Mouse (Mus musculus): ENCODE data around the gene Olfr1418.
"Not testable (repeated sequence)": the region's sequence is repeated elsewhere in the genome, so short reads cannot be mapped to it uniquely, and the experiment has no call there.

Olfr1418 gene

GRCm38 (mm10) chr19:11860966-11861365, at the start of gene Olfr1418:
TSS of gene Olfr1418 (minus strand) at chr19:11861066.
- no peak for DNase-seq (ENCODE audit: low read depth)

GRCm38 (mm10) chr19:11886265-11886664, 25.4 kb upstream of the Olfr1418 start, which contains the start of gene Olfr1420:
TSS of gene Olfr1420 (plus strand) at chr19:11886565.
- DNase-seq (ENCODE audit: low read depth) = no peak

- not testable (repeated sequence) for DNase-seq (ENCODE audit: low read depth)
These were observed 17.5 kb upstream of the Olfr1418 start for GRCm38 (mm10) chr19:11878404-11878803.

GRCm38 (mm10) chr19:11875006-11875405, 14.1 kb upstream of the Olfr1418 start, which contains the start of gene Olfr1419:
TSS of gene Olfr1419 (minus strand) at chr19:11875106.
- DNase-seq (ENCODE audit: low read depth) = no peak

GRCm38 (mm10) chr19:11867837-11868236, 7.0 kb upstream of the Olfr1418 start:
- DNase-seq (ENCODE audit: low read depth) = no peak

GRCm38 (mm10) chr19:11856506-11856905, 4.4 kb downstream of the Olfr1418 start:
- DNase-seq (ENCODE audit: low read depth) = no peak

- no peak for DNase-seq (ENCODE audit: low read depth)
These were observed 6.0 kb downstream of the Olfr1418 start for GRCm38 (mm10) chr19:11854821-11855220.

GRCm38 (mm10) chr19:11852652-11853051, 8.2 kb downstream of the Olfr1418 start:
- no peak for DNase-seq (ENCODE audit: low read depth)

- DNase-seq (ENCODE audit: low read depth) = no peak
These were observed 14.5 kb downstream of the Olfr1418 start for GRCm38 (mm10) chr19:11846333-11846732.

- no peak for DNase-seq (ENCODE audit: low read depth)
These were observed 21.7 kb downstream of the Olfr1418 start, which contains the start of gene Olfr1417 for GRCm38 (mm10) chr19:11839119-11839518. TSS of gene Olfr1417 (minus strand) at chr19:11839219.

GRCm38 (mm10) chr19:11823346-11824065, 37.4 kb downstream of the Olfr1418 start:
- DNase-seq (ENCODE audit: low read depth) = no peak

- DNase-seq (ENCODE audit: low read depth) = no peak
These were observed 40.7 kb downstream of the Olfr1418 start for GRCm38 (mm10) chr19:11820211-11820610.

- DNase-seq (ENCODE audit: low read depth) = no peak
These were observed 41.1 kb downstream of the Olfr1418 start for GRCm38 (mm10) chr19:11819800-11820199.

- no peak for DNase-seq (ENCODE audit: low read depth)
These were observed 41.6 kb downstream of the Olfr1418 start, which contains the start of gene Stx3 for GRCm38 (mm10) chr19:11819143-11819700. TSS of gene Stx3 (minus strand) at chr19:11819403.

GRCm38 (mm10) chr19:11818199-11819142, 42.4 kb downstream of the Olfr1418 start:
- no peak for DNase-seq (ENCODE audit: low read depth)

GRCm38 (mm10) chr19:11817586-11817985, 43.3 kb downstream of the Olfr1418 start:
- no peak for DNase-seq (ENCODE audit: low read depth)

- no peak for DNase-seq (ENCODE audit: low read depth)
These were observed 44.2 kb downstream of the Olfr1418 start for GRCm38 (mm10) chr19:11816706-11817105.

GRCm38 (mm10) chr19:11814742-11815333, 46.0 kb downstream of the Olfr1418 start:
- DNase-seq (ENCODE audit: low read depth) = no peak

- DNase-seq (ENCODE audit: low read depth) = no peak
These were observed 47.2 kb downstream of the Olfr1418 start for GRCm38 (mm10) chr19:11813649-11814048.

GRCm38 (mm10) chr19:11813136-11813535, 47.7 kb downstream of the Olfr1418 start:
- no peak for DNase-seq (ENCODE audit: low read depth)

GRCm38 (mm10) chr19:11811688-11812365, 49.0 kb downstream of the Olfr1418 start:
- no peak for DNase-seq (ENCODE audit: low read depth)

All from fibroblast of lung, adult 2 months (primary cell).